Mouse (Mus musculus) spleen, postnatal 4 days (tissue): ENCODE measurements at regions not wholly inside any gene's neighbourhood (a gene's known extent, or its start where the extent isn't known, plus 50 kb on each side); places are given as distances from the start of the nearest gene placed in this dataset.

Source experiments
- DNase-seq, 2 experiments: peaks; one replicate each; pipeline ENCODE4 v3.0.0; 2022; ENCODE audit warnings: low spot score in 2 of 2

DNA sequence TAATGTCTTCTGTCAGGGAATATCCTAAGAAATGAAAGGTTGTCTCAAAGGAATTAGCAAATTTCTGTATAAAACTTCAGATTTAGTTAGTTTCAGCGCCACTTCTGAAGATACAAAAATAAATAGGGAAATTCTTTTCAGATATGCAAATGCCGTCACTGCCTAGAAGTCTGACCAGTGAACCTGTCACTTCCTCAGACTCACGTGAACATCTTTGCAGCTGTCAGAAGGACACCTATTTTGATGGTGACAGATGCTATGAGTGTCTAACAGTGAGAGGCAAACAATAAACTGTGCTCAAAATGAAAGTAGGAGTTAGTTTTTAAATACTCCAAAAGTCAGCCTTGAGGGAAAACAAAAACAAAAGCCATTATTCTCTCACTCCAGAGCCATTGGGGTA, 57.5 kb upstream of the Igf1r start:
- no peak for DNase-seq

DNA sequence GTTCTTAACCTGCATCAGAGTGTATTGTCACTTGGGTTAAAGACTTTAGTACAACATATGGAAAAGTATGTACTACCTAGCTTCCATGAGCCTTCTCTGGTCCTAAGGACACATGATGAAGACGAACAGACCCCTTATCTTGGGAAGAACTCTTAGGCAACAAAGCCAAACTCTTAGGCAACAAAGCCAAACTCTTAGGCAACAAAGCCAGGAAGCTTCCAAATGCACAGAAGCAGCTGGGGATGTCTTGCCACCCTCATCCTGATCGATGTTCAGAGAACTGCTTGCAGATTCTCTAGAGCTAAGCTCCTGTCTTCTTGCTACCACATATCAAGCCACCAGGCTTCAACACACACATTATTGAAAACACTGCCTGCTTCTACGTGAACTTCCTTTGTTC, 59.7 kb upstream of the Igf1r start:
- DNase-seq, result no peak

DNA sequence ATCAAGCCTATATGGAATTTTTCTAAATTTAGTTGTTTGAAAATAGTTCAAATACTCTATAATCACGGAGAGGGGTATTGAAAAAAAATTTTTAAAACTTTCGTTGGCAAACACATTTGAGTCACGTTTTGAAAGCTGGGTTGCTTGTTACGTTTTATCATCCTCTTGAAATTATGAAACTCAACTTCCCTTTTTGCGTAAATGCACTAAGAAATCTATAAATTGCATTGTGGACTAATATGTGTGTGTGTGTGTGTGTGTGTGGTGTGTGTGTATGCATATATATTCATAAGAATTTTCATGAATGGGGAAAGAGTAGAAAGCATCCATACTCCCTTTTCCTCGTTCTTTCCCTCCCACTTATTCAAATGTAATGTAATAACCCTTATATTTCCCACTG, 69.6 kb upstream of the Igf1r start:
- DNase-seq, result no peak

DNA sequence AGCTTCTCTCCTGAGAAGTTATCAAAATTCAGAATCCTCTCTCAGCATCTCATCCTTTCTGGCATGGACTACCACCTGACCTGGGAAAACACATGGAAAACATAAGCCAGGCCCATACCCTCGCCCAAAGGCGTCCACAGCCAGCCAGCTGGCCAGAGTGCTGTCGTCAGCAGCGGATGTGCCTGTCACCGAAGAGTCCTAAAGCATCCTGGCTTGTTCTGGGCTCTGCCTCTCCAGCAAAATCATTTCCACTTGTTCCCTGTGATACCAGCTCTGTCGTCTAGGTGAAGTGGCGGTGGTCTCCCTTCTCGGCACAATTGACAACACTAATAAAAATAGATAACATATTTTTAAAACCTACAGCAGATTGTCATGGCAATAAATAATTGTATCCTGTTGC, 70.0 kb upstream of the Igf1r start:
- DNase-seq, result no peak

DNA sequence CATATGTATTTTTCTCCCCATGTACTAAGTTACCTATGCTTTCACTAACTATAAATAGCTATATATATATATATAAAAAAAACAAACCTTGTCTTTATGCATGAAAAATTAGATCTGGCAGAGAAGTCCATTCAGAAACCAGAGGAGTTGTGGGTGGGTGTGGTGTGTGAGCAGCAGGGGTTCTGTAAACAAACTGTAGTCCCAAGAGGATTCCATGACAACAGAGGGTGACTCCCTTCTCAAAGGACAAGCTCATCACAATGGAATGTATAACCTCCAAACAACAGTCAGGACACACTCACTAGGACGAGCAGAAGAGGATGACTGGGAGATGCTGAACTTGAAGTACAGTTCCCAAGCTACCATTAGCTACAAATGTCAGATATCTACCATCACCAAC, 74.4 kb upstream of the Igf1r start:
- DNase-seq, result no peak

DNA sequence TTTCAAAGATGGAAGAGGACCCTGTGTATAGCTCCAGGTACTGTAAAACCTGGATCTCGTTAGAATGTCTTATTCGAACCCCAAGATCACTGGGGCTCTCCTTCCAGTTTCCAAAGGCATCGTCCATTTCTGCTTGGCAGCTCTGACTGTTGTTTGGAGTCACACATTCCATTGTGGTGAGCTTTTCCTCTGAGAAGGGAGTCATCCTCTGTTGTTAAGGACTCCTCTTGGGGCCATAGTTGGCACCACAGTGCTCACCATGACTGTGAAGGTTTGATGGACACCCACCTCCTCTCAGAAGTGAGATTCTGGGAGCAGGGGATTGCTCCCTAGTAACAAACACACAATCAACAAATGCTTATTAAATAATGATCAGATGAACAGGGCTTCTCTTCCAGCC, 75.0 kb upstream of the Igf1r start:
- DNase-seq, result no peak

DNA sequence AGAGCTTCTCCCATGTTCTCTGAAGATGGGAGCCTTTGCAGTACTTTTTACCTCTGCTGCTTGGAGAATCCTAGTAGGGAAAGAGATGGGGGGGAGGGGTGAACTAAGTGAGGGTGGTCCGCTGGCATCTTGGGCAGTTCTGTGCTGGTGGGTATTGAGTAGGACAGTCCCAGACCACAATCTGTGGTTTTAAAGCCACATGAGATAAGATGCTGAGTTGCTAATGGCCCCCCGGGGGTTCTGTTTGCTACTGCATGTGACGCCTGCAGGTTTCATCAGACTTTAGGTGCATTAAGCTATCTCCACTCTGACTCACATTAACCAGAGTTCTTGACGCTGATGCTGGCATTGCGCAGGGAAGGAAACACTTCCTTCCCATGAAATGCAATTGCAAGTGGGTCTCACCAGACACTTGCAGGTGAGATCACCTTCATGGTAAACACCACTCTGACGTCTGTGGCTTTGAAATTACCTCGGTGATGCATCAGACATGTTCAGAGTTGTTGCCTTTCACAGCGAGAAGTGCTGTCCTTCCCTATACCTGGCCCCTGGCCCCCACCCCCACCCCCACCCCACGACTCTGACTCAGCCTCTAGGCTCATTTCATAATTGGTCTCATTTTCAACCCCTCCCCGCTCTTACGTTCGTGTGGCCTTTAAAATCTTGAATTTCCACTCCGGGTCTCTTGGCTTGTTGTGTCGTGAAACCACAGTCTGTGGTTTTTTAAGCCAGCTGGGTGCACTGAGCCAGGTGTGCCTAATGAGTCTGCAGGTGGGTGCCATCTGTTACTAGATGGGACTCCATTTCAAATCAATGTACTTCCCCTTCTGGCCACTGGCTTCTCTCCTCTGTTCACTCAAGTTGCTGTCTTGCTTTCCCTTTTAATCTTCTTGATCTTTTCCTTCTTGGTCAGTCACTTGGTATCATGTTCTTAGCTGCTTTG, 94.8 kb upstream of the Synm start:
- DNase-seq, result no peak

DNA sequence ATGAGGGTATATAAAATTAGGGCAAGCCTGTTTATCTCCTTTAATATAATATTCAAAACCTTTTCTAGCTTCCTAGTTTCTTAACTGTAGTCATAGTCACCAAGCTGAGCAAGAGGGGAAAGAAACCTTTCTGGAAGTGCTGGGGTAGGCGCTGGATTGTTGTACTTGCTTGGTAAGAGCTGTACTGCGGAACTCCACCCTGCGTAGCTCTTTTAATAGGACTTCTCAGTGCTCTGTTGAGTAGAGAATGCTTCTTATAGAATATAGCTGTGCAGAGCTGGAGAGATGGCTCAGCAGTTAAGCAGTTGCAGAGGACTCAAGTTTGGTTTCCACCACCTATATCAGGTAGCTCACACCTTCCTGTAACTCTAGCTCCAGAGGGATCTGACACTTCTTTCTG, 93.3 kb upstream of the Synm start:
- DNase-seq, result no peak

DNA sequence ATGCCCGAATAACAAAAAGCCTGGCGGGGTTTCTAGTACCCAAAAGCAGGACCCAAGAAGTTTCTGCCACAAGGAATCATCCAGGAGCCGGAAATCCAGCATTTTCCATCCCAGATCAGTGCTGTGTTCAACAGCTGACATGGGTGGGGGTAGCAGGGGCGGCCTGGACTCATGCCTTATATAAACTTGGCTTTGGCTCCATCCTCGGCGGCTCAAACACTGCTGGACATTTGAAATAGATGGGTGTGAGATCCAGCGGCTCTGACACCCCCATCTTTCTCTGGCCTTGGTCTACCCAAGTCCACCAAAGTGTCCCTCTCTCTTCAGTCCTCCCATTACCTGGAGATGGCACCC, 89.9 kb upstream of the Synm start:
- DNase-seq, result no peak

DNA sequence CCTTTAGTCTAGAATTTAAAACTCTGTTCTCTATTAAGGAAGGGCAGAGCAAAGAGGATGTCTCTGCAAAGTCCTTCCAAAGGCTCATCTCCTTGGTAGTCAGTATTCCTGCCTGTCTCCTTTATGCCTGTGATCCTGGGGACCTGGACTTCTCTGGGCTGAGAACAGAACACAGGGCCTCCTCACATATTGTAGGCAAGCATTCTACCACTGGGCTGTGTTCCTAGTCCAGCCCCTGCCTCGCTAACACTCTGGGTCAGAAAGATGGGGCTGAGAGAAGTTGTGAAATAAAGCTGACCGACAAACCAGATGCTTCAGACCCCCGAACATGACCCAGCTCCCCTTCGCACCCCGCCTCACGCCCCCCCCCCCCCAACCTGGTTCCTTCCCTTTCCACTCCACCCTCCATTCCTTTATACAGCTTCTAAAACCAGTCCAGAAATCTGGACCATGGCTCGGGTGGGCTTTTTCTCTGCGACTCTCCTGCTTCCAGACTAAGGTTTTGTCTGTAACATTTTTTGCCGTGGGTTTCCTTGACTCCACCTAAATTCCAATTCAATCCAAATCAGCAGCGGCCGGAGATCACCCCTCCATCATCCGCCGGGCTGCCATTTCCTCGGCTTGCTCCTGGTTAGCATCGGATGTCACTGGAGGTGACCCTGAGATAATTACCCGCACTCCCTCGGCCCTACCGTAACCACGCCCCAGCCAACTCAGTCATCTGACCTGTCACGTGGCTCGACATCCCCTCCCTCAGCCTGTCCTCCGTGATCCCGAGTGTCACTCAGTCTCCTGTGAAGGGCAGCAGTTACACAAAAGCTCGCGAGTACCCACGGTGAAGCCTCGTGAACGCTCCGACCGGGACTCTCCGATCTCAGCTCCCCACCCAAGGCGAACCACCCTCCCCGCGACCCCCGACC, 89.3 kb upstream of the Synm start:
- DNase-seq, result peak in 1 of 2 experiments; percentile 17

DNA sequence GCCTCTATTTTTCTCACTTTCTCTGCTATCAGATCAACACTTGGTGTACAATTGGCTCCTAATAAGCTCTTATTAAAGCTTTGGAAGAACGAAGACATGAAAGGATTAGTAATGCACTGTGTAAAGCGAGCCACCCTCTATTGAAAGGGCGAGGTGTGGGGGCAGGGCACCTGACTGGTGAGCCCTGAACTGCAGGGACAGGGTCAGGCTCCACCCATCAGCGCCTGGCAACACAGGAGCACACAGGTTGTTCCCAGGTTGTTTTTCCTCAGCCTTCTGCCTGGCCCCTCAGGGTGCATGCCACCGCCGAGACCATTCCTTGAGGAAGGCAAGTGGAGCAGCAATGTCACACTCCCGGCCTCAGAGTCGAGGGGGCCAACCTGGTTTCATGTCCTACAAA, 87.3 kb upstream of the Synm start:
- DNase-seq, result no peak

DNA sequence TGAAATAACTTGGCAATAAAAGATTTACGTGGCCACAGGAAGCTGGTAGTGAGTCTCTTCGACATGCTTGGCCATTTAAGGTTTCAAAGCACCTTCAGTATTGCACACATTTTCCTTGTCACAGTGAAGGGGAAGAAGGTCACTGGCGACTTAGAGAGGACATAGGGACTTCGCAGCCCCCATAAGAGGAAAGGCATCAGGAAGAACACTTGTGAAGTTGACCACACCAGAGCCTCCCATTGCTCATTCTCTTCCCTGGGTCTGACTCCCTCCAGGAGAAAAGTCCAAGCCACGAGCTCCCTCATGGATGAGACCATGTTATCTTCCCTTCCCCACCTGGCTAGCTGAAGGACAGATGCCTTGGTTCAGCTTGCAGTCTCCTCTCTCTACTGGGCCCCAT, 77.4 kb upstream of the Synm start:
- DNase-seq, result no peak

DNA sequence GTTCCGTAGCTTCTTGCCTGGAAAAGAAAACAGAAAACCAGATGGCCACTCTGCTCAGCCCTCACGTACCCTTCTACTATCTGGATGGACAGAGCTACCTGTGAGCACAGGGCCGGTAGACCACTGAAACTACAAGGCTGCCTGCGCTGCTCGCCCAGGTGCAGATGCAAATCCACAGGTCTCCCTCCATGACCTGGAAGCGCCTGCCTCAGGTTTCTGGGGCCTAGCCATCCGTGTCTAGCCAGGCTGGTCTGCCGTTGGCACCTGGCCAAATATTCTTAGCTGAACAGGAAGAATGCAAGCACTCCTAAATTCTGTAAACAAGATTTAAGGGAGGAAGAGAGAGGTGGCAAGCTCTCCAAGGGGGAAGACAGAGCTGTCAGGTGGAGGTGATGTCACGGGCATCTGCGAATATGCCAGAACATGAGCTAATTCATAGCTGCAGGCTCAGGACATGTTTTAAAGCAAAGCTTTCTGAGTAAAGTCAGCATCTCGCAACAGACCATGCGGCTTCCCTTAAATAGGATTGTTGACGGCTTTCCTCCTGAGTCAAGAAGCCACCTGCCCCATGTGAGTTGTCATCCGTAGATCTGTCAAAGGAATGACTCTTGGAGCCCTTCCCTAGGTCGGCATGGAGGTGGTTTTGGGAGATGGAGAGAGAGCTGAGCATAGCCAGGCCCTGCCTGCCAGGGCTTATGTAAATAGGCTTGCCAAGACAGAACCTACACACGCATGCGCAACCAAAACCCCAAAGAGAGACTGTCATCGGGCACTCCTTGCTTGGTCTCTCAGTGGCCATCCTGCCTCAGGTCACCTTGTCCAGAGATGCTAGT, 76.8 kb upstream of the Synm start:
- DNase-seq, result no peak

DNA sequence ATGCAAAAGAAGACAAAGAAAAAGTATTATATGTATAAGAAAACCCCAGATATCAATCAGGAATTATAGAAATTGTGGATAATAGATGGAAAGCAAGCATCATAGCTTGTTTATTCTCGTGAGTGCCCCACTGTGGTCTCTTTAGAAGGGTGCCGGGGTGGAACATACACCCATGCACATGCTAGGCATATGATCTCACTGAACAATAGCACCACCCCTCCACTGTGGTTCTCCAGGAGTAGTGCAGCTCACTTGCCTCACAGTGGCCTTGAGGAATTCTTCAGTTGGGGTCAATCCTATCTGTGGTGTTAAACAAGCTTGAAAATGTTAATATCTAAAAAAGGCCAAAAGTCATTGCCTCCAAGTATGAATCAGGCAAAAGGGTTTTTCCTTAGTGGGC, 72.2 kb upstream of the Synm start:
- no peak for DNase-seq

DNA sequence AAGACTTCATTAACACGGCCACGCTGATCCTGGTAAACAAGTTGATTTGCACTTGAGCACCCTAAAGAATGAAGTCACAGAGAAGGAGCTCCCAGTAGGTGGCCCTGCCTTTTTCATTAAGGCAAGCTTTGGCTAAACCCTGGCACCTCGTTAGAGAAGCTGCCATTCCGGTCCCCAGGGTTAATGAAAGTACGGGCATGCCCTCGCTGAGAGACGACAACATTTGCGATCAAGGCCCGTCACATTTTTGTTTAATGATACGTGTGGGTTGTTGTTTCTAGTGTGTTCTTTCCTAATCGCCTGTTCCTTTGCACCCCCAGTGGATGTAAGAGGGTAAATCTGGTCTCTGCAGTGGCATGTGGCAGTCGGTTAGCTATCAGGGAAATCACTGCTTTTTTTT, 67.8 kb upstream of the Synm start:
- no peak for DNase-seq

DNA sequence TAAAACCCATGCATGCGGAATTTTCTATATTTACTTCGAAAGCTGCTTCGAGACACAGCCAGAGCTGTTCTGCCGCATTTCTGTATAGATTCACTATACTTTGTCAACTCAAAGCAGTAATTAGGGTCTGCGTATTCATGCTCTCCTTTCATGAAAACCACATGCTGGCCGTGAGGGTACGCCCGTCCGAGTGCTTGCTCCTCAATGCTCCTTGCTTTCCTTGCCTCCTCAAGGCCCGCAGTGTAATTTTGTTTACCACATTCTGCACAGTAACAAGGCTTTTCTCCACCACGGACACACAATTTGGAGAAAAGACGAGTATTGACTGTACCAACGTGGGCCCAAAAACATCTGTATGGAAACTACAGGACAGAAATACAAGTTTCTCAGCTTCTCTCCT, 67.4 kb upstream of the Synm start:
- no peak for DNase-seq

DNA sequence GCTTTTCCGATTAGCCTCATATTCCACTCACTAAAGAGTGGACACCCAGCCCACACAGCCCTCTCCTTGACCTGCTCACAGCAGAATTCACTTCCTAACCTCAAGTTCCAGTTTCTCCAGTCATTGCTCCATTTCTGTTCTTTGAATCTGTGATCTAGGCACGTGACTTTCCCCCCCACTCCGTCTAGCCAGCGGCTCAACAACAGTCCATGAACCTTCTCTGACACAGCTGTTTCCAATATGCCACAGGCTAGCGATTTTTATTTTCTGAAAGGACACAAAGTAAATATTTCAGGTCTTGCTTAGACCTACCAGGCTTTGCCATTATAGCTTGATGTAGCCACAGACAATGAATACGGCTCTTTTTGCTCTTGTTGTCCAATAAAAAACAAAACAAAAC, 66.8 kb upstream of the Synm start:
- DNase-seq, result no peak

DNA sequence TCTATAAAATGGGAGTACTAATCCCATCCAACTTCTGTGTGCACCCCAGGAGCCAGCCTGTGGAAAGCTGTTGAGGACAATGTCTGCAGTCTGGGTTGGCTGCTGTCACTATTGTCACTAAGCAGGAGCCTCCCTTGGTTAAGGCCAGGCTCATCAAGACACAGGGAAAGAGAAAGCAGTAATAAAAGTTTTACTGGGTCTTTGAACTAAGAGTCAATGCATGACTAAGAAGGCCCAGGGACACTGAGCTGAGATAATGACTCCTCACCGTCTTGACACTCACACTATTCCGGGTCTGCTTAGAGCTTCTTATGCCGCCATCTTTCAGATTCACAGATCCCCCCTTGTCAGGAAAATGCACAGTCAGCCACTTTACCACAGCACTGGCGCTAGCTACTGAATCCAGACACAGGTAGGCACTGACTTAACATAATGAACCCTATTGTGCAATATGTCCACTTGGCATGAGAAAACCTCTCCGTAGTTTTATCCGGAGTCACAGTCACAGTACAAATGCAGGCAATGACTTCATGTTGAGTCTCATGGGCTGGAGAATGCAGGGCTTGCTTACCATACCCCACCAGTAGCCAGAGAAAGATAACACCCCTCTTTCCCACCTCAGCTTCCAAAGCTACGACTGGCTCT, 66.2 kb upstream of the Synm start:
- DNase-seq, result no peak

DNA sequence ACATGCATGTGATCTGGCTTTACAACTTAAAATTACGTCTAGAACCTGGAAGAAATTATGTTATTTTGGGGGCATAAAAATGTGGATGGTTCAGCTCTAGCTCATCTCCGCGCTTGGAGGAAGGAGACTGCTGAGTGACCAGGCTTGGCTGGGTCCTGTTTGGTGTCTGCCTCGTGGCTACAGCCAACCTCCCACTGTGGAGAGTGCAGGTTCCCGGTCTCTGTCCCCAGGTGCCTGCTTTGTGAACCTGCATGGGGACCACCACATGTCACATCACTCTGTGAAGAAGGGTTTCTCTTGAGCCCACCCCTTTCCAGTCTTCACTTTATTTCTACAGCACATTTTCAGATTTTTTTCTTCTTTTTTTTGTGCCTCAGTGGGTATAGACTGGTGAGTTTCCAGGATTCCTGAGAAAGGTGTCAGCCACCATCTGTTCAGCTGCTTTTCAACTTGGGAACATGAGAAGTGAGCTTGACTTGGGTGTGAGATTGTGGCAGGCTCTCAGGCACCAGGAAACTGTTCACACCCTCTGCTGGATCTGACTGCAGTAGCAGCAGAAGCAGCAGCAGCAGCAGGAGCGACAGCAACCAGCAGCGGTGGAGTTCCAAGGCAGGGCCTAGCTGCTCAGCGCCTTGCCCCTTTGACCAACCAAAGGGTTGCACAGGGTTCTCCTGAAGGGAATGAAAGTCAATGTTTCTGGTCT, 64.6 kb upstream of the Synm start:
- DNase-seq, result peak in 1 of 2 experiments; percentile 57

DNA sequence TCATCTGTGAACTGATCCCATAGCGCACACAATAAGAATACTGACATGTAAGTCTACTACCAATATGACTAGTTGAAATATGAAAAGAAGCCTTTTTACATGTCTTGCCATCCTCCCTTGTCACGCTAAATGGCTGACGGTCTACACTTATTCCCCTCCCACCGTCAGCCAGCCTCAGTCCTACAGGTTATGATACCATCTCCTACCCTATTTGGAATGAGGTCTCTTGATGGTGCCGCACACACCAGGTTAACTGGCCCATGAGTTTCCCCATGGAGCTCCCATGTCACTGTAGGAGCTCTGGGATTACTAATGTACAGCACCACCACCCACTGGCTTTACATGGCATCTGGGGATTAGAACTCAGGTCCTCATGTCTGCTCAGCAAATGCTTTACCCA, 60.0 kb upstream of the Synm start:
- DNase-seq, result no peak

DNA sequence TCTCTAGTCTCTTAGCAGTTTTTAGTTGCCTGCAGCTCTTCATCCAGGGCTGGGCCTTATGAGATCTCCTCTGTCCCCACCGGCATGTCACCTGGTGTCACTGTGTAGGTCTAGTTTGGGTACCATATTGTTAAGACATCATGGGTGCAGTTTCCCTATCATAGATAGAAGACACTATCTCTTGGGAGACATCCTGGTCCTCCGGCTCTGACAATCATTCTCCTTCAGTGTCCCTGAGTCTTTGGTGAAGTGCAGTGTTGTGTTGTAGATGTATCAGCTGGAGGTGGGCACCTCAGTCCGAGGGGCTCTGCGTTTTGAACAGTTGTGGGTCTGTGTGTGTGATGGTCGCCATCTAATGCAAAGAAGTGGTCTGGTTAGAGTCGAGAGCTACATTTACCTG, 58.0 kb upstream of the Synm start:
- no peak for DNase-seq
